Mouse (Mus musculus) myocyte (in vitro differentiated cells): ENCODE data around the gene Cxcl9. TPM values are rescaled to one million over a fixed set of nuclear protein-coding genes. Genes with fewer than 3 reads are reported as not detected.
A peak's percentile ranks its signal among the peaks of the same experiment; 100 is the strongest.

Experiments
- H3K27me3 ChIP-seq: one replicate; pipeline ENCODE4 v1.6.1; 2011; ENCODE audit not compliant: control insufficient read depth, insufficient read depth, insufficient read length
- H3K36me3 ChIP-seq: one replicate; pipeline ENCODE4 v1.6.1; 2011; ENCODE audit not compliant: control insufficient read depth, insufficient read depth
- H3K4me2 ChIP-seq: one replicate; pipeline ENCODE4 v1.6.1; 2011; ENCODE audit warnings: low read depth, control low read depth
- H3K4me3 ChIP-seq: one replicate; pipeline ENCODE4 v1.5.1; 2011; ENCODE audit warnings: mild to moderate bottlenecking, control low read depth, moderate library complexity
- H3K79me2 ChIP-seq: one replicate; pipeline ENCODE4 v1.6.1; 2011; ENCODE audit not compliant: control insufficient read depth, insufficient read depth
- H3ac ChIP-seq: one replicate; pipeline ENCODE4 v1.6.1; 2011; ENCODE audit not compliant: control insufficient read depth, insufficient read length
- CEBPB ChIP-seq: IDR thresholded peaks from 2 replicates; pipeline ENCODE4 v1.6.1; 2011; ENCODE audit warnings: mild to moderate bottlenecking, moderate library complexity; ENCODE audit not compliant: poor library complexity, insufficient read depth, severe bottlenecking
- E2F4 ChIP-seq: IDR thresholded peaks from one replicate; pipeline ENCODE4 v1.6.1; 2011; ENCODE audit warnings: mild to moderate bottlenecking, control low read depth, moderate library complexity; ENCODE audit not compliant: insufficient read depth
- MAX ChIP-seq: IDR thresholded peaks from one replicate; pipeline ENCODE4 v1.6.1; 2011; ENCODE audit warnings: low read depth, mild to moderate bottlenecking, control low read depth
- MYOD1 ChIP-seq, 3 experiments: IDR thresholded peaks; one replicate each; pipeline ENCODE4 v1.6.1; 2011; ENCODE audit warnings: control low read depth in 2 of 3, low read depth in 2 of 3, mild to moderate bottlenecking in 2 of 3, moderate library complexity in 1 of 3; ENCODE audit not compliant: insufficient read length in 2 of 3, control insufficient read depth in 1 of 3
- MYOG ChIP-seq, 3 experiments: IDR thresholded peaks; one replicate each; pipeline ENCODE4 v1.6.1; 2011; ENCODE audit warnings: control low read depth in 2 of 3, low read depth in 2 of 3, mild to moderate bottlenecking in 2 of 3; ENCODE audit not compliant: insufficient read length in 2 of 3, control insufficient read depth in 1 of 3, insufficient read depth in 1 of 3
- POLR2A ChIP-seq: IDR thresholded peaks from one replicate; pipeline ENCODE4 v1.6.1; 2011; ENCODE audit warnings: low read depth, mild to moderate bottlenecking, control low read depth, moderate library complexity; ENCODE audit not compliant: insufficient read length
- POLR2AphosphoS2 ChIP-seq: IDR thresholded peaks from one replicate; pipeline ENCODE4 v1.6.1; 2011; ENCODE audit warnings: low read depth, control low read depth; ENCODE audit not compliant: insufficient read length
- REST ChIP-seq: IDR thresholded peaks from one replicate; pipeline ENCODE4 v1.6.1; 2011; ENCODE audit warnings: mild to moderate bottlenecking, control low read depth, moderate library complexity; ENCODE audit not compliant: insufficient read depth, insufficient read length
- SRF ChIP-seq: IDR thresholded peaks from one replicate; pipeline ENCODE4 v1.6.1; 2011; ENCODE audit warnings: low read depth; ENCODE audit not compliant: control insufficient read depth, insufficient read length
- TCF12 ChIP-seq: IDR thresholded peaks from one replicate; pipeline ENCODE4 v1.6.1; 2011; ENCODE audit warnings: mild to moderate bottlenecking, control low read depth; ENCODE audit not compliant: poor library complexity, insufficient read depth, severe bottlenecking
- TCF3 ChIP-seq: IDR thresholded peaks from one replicate; pipeline ENCODE4 v1.6.1; 2011; ENCODE audit warnings: low read depth, control low read depth; ENCODE audit not compliant: insufficient read length
- USF1 ChIP-seq: IDR thresholded peaks from one replicate; pipeline ENCODE4 v1.6.1; 2011; ENCODE audit warnings: low read depth, mild to moderate bottlenecking, control low read depth, moderate library complexity
- polyA plus RNA-seq: library from polyadenylated mRNA; unstranded; fragments of >200 nt; fragmentation: generic; extraction: Trizol; gene quantifications from one replicate; pipeline ENCODE4 v1.2.1, GENCODE M21; 2012; ENCODE audit warnings: missing spikeins

Gene Cxcl9
- polyA plus RNA-seq, 1 experiment: 0.02 TPM

DNA sequence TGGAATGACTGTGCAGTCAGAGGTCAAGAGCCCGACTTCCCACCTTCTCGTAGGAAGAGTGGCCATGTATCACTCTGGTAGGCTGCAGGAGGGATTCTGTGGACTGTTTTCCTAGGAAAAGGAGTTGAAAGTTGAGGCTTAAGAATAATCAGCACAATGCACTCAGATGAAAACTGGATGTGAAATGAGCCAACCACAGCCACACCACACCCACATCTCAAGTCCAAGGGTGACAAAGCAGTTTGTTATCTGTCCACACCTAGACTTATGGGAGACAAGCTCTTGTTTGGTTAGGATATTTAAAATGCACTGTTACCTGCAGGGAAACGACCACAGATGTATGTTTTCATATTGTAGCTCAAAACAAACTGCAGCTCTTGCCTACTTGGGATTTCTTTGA lies 44.8 kb downstream of the Cxcl9 start:
- TF ChIP-seq SRF (no peak), MAX (no peak), POLR2AphosphoS2 (no peak), TCF3 (no peak), POLR2A (no peak), USF1 (no peak), MYOD1 (IDR thresholded peaks at IDR 0.05; ENCODE audit: control insufficient read depth in 1 of 3, insufficient read length in 2 of 3, low read depth in 2 of 3) (no peak), E2F4 (no peak), TCF12 (no peak), MYOG (IDR thresholded peaks at IDR 0.05; ENCODE audit: control insufficient read depth in 1 of 3, insufficient read depth in 1 of 3, insufficient read length in 2 of 3, low read depth in 2 of 3) (no peak), REST (no peak), CEBPB (no peak)

GRCm38 (mm10) chr5:92282571-92282970 lies 45.3 kb downstream of the Cxcl9 start:
- no peak for TF ChIP-seq SRF

More for the DNA sequence above, 44.8 kb downstream of the Cxcl9 start:
- Histone ChIP-seq H3K4me2 (no peak overlapping the region), H3K36me3 (peaks cover 21% of the 10 kb centered on the region), H3K4me3 (no peak overlapping the region), H3ac (no peak overlapping the region), H3K27me3 (no peaks in the 10 kb centered on the region), H3K79me2 (no peaks in the 10 kb centered on the region)

DNA sequence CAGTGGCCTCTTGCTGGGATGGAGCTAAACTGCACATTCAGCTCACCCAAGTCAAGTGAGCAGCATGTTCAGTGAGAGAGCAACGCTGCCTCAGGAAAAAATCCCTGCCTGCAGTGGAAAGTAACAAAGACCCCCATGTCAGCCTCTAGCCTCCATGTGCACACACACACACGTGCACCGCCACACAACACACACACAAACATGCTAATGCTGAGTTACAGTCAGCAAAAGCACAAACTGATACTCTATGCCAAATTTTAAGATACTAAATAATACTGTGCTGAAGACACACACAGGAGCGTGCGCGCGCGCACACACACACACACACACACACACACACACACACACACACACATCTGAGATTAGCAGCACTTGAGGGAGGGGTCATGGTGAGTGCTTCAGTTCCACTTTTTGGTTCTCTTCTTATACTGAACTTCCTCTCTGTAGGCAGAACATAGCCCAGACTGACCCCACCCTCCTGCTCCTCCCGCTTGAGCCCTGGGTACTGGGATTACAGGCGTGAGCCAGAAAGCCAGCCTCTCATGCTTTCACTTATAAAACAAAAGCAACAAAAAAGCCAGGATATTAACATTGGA lies 48.8 kb downstream of the Cxcl9 start:
- no peak overlapping the region for H3ac ChIP-seq
- no peaks in the 10 kb centered on the region for H3K27me3 ChIP-seq
- H3K79me2 ChIP-seq: no peaks in the 10 kb centered on the region
- H3K36me3 ChIP-seq: peaks cover 2% of the 10 kb centered on the region
- H3K4me2 ChIP-seq: no peak overlapping the region
- H3K4me3 ChIP-seq: no peak overlapping the region
- TF ChIP-seq POLR2A: no peak
- TF ChIP-seq MAX: no peak
- TF ChIP-seq TCF3: no peak
- no peak for TF ChIP-seq MYOD1 (IDR thresholded peaks at IDR 0.05; ENCODE audit: control insufficient read depth in 1 of 3, insufficient read length in 2 of 3, low read depth in 2 of 3)
- no peak for TF ChIP-seq E2F4

More at GRCm38 (mm10) chr5:92282571-92282970, 45.3 kb downstream of the Cxcl9 start:
- H3ac ChIP-seq: no peak overlapping the region
- H3K36me3 ChIP-seq: peaks cover 20% of the 10 kb centered on the region
- H3K27me3 ChIP-seq: no peaks in the 10 kb centered on the region
- H3K4me2 ChIP-seq: no peak overlapping the region
- H3K4me3 ChIP-seq: no peak overlapping the region
- H3K79me2 ChIP-seq: no peaks in the 10 kb centered on the region

DNA sequence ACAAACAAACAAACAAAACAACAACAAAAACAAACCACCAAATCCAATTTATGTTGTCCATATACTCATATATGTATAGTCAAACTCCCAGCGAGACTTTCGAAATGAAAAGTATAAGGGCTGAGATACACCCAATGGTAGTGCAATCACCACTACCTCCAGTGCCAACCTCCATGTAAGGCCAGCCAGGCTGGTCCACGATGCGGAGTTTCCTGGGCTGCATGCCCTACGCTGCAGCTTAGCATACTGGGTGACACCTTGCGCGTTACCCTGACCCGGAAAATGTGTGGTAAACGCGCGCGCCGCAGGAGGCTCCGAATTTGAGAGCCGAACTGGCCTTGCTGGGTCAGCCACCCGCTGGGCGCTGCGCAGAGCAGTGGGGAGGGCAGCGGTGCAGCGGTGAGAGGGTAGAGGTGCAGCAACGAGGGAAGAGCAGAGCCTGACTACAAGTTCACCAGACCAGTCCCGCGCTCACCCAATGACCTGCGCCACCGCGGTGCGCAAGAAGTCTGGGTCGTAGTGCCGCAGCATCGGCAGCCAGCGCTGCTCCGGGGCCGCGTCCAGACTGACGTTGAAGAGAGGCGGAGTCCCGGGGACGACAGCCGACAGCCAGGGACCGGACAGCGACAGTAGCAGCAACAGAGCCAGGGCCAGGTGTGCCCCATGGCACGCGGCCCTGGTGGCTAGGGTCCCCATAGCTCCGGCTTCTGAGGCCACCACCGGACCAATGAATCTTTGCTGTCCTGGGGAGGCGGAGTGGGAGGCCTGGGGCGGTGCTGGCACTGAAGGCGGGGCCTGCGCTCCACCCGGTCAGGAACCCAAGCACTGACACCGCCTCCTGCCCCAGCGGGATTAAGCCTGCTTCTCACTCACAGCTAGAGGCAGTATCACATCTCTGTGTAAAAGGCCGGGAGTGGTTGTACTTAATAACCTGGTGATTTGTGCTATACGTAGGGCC lies 50.2 kb downstream of the Cxcl9 start, which contains the start of gene Naaa:
Gene Naaa, minus strand, starts transcription at position 734 of the 958 bp plus-strand sequence.
- H3K36me3 ChIP-seq: no peaks in the 10 kb centered on the region
- H3K4me3 ChIP-seq: peak within 1 kb of the TSS; percentile 29
- peak within 1 kb of the TSS; percentile 2 for H3ac ChIP-seq
- H3K27me3 ChIP-seq: no peaks in the 10 kb centered on the region
- no peaks in the 10 kb centered on the region for H3K79me2 ChIP-seq
- no peak for TF ChIP-seq REST
- TF ChIP-seq MYOD1 (IDR thresholded peaks at IDR 0.05; ENCODE audit: control insufficient read depth in 1 of 3, insufficient read length in 2 of 3, low read depth in 2 of 3): no peak
- no peak for TF ChIP-seq SRF
- no peak for TF ChIP-seq CEBPB
- peak; percentile 64 for TF ChIP-seq POLR2AphosphoS2
- TF ChIP-seq MAX: no peak
- no peak for TF ChIP-seq TCF12
- TF ChIP-seq MYOG (IDR thresholded peaks at IDR 0.05; ENCODE audit: control insufficient read depth in 1 of 3, insufficient read depth in 1 of 3, insufficient read length in 2 of 3, low read depth in 2 of 3): peak in 1 of 3 experiments; percentile 22
- no peak for TF ChIP-seq TCF3
- TF ChIP-seq POLR2A: peak; percentile 82
- H3K4me2 ChIP-seq: peak within 1 kb of the TSS; percentile 75

Other genes with a start within 250 kb of the Cxcl9 start
- 25.8 TPM for gene G3bp2, start 244.4 kb downstream of the Cxcl9 start, polyA plus RNA-seq
- 55.2 TPM for gene Uso1, start 190.1 kb downstream of the Cxcl9 start, polyA plus RNA-seq
- gene U90926, start 112.7 kb downstream of the Cxcl9 start, polyA plus RNA-seq: not detected
- gene Ppef2, start 71.8 kb downstream of the Cxcl9 start, polyA plus RNA-seq: 0.18 TPM
- 6.2 TPM for gene Naaa, start 49.9 kb downstream of the Cxcl9 start, polyA plus RNA-seq
- gene Sdad1, start 17.6 kb downstream of the Cxcl9 start, polyA plus RNA-seq: 7.5 TPM
- 3.8 TPM for gene Art3, start 3.7 kb upstream of the Cxcl9 start, polyA plus RNA-seq
- gene Cxcl10, start 20.8 kb upstream of the Cxcl9 start, polyA plus RNA-seq: 0.62 TPM
- gene Nup54, start 107.1 kb upstream of the Cxcl9 start, polyA plus RNA-seq: 11.0 TPM
- gene Scarb2, start 178.8 kb upstream of the Cxcl9 start, polyA plus RNA-seq: 46.6 TPM
- not detected for gene Fam47e, start 227.0 kb upstream of the Cxcl9 start, polyA plus RNA-seq